Mouse (Mus musculus): ENCODE data around the gene Atp5f1. TPM values are rescaled to one million over a fixed set of nuclear protein-coding genes. Genes with fewer than 3 reads are reported as not detected.
"Not testable (repeated sequence)": the region's sequence is repeated elsewhere in the genome, so short reads cannot be mapped to it uniquely, and the experiment has no call there.

Gene Atp5f1
- polyA plus RNA-seq, 1 experiment: 148 TPM

DNA sequence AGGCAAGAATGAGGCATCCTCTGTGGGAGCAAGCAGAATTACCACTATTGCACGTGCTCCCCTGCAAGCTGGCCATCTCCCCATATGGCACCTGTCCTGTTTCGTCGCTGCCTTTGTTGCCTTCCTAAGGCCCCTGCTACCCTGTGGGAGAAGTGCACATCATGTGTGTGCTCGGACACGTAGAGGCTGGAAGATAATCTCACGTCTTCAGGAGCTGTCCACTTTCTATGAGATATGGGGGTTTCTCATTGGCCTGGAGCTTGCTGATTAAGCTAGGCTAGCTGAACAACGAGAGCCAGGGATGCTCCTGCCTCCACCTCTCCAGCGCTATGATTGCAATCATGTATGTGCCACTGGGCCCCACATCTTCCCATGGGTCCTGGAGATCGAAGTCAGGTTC is 35.3 kb downstream of the Atp5f1 start:
- 97% methylated on average over 9 of the region's 9 CpGs for WGBS
- DNase-seq: no peak
- H3K4me1 ChIP-seq (replicated peaks; ENCODE audit: control insufficient read depth, insufficient read depth, low read length): peaks cover 3% of the 10 kb centered on the region
- TF ChIP-seq POLR2A (IDR thresholded peaks at IDR 0.05; ENCODE audit: control insufficient read depth, extremely low read depth, insufficient read depth, low read length, poor library complexity): no peak
- TF ChIP-seq CTCF (IDR thresholded peaks at IDR 0.05; ENCODE audit: borderline replicate concordance, control insufficient read depth, extremely low read depth, insufficient read depth, low read length, poor library complexity): no peak
- H3K36me3 ChIP-seq (ENCODE audit: control insufficient read depth, insufficient read depth, low read length): no peaks in the 10 kb centered on the region
- no peak overlapping the region for H3K4me3 ChIP-seq (ENCODE audit: control insufficient read depth, insufficient read depth, low read length)
- no peak overlapping the region for H3K27ac ChIP-seq (ENCODE audit: control insufficient read depth, insufficient read depth, low read length)
- no peaks in the 10 kb centered on the region for H3K27me3 ChIP-seq (ENCODE audit: control insufficient read depth, insufficient read depth, low read length)

- peaks cover 2% of the 10 kb centered on the region; the same call in 1 of the 2 replicates for H3K4me1 ChIP-seq (replicated peaks; ENCODE audit: control insufficient read depth, insufficient read depth, low read length)
- TF ChIP-seq CTCF (IDR thresholded peaks at IDR 0.05; ENCODE audit: borderline replicate concordance, control insufficient read depth, extremely low read depth, insufficient read depth, low read length, poor library complexity) (no peak), POLR2A (IDR thresholded peaks at IDR 0.05; ENCODE audit: control insufficient read depth, extremely low read depth, insufficient read depth, low read length, poor library complexity) (no peak)
These were observed 37.9 kb downstream of the Atp5f1 start for GRCm38 (mm10) chr3:105921959-105922358.

GRCm38 (mm10) chr3:105920743-105921142 is 39.2 kb downstream of the Atp5f1 start:
- DNase-seq; H3K36me3 ChIP-seq (ENCODE audit: control insufficient read depth, insufficient read depth, low read length); H3K27ac ChIP-seq (ENCODE audit: control insufficient read depth, insufficient read depth, low read length); H3K4me1 ChIP-seq (replicated peaks; ENCODE audit: control insufficient read depth, insufficient read depth, low read length); H3K27me3 ChIP-seq (ENCODE audit: control insufficient read depth, insufficient read depth, low read length); H3K4me3 ChIP-seq (ENCODE audit: control insufficient read depth, insufficient read depth, low read length): not testable (repeated sequence)

More at GRCm38 (mm10) chr3:105921959-105922358, 37.9 kb downstream of the Atp5f1 start:
- Histone ChIP-seq H3K4me3 (ENCODE audit: control insufficient read depth, insufficient read depth, low read length) (no peak overlapping the region), H3K27ac (ENCODE audit: control insufficient read depth, insufficient read depth, low read length) (no peak overlapping the region), H3K27me3 (ENCODE audit: control insufficient read depth, insufficient read depth, low read length) (no peaks in the 10 kb centered on the region), H3K36me3 (ENCODE audit: control insufficient read depth, insufficient read depth, low read length) (no peaks in the 10 kb centered on the region)
- DNase-seq: no peak
- WGBS: 78% methylated on average over 2 of the region's 2 CpGs

DNA sequence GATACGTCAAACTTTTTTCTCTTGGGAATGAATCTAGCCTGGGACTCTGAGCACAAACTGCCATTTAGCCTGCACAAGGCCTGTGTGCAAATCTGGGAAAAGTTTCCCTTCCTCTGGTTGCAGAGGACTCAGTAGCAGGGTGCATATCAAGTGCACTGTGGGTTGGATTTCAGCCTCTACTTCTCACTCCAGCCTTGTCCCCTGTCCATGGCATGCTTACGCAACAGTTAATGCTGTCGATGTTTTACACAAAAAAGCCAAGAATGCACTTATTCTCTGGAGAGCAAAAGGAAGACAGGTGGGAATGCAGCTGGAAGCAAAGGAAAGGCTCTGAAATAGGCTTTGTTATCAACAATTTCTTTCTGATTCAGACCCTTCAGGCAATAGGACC is 41.5 kb downstream of the Atp5f1 start:
- WGBS: 63% methylated on average over 3 of the region's 3 CpGs

DNA sequence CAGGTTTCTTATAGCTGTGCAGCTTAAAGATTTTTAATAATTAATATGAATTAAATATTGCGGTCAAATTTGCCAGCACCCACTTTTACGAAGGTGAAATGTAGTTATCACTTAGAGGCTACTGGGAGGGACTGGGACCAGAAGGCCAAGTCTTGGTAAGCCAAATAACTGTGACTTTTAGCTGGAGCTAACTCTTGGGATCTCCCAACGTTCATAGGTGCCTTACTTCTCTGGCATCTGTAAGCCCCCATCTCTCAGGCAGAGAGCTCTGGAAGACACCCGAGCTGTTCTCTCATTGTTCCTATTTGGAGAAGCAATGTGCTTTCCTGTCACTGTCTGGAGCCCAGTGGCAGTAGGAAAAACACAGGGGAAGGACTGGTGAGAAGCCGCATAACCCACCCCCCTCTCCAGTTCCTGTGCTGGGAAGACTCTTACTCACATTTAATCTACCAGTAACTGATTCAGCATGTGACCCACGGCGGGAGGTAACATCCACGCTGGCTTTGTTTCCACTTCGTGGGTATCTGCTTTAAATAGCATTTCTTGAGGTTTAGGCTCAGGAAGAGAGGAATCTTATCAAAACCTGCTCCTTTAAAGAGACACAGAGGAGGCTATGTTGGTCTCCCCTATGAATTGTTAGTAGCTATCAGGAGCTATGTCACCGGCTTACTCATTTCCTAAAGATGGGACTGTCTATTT is 42.1 kb downstream of the Atp5f1 start:
- Histone ChIP-seq H3K4me1 (replicated peaks; ENCODE audit: control insufficient read depth, insufficient read depth, low read length) (peaks cover 4% of the 10 kb centered on the region), H3K36me3 (ENCODE audit: control insufficient read depth, insufficient read depth, low read length) (no peaks in the 10 kb centered on the region), H3K4me3 (ENCODE audit: control insufficient read depth, insufficient read depth, low read length) (no peak overlapping the region), H3K27ac (ENCODE audit: control insufficient read depth, insufficient read depth, low read length) (no peak overlapping the region), H3K27me3 (ENCODE audit: control insufficient read depth, insufficient read depth, low read length) (no peaks in the 10 kb centered on the region)
- TF ChIP-seq POLR2A (IDR thresholded peaks at IDR 0.05; ENCODE audit: control insufficient read depth, extremely low read depth, insufficient read depth, low read length, poor library complexity) (no peak), CTCF (IDR thresholded peaks at IDR 0.05; ENCODE audit: borderline replicate concordance, control insufficient read depth, extremely low read depth, insufficient read depth, low read length, poor library complexity) (no peak)
- 37% methylated on average over 10 of the region's 10 CpGs for WGBS
- no peak for DNase-seq

More for the DNA sequence above, 41.5 kb downstream of the Atp5f1 start:
- H3K4me1 ChIP-seq (replicated peaks; ENCODE audit: control insufficient read depth, insufficient read depth, low read length): peaks cover 4% of the 10 kb centered on the region
- no peaks in the 10 kb centered on the region for H3K36me3 ChIP-seq (ENCODE audit: control insufficient read depth, insufficient read depth, low read length)
- H3K27me3 ChIP-seq (ENCODE audit: control insufficient read depth, insufficient read depth, low read length): no peaks in the 10 kb centered on the region
- no peak overlapping the region for H3K4me3 ChIP-seq (ENCODE audit: control insufficient read depth, insufficient read depth, low read length)
- TF ChIP-seq POLR2A (IDR thresholded peaks at IDR 0.05; ENCODE audit: control insufficient read depth, extremely low read depth, insufficient read depth, low read length, poor library complexity): no peak
- no peak for TF ChIP-seq CTCF (IDR thresholded peaks at IDR 0.05; ENCODE audit: borderline replicate concordance, control insufficient read depth, extremely low read depth, insufficient read depth, low read length, poor library complexity)
- H3K27ac ChIP-seq (ENCODE audit: control insufficient read depth, insufficient read depth, low read length): no peak overlapping the region
- no peak for DNase-seq

DNA sequence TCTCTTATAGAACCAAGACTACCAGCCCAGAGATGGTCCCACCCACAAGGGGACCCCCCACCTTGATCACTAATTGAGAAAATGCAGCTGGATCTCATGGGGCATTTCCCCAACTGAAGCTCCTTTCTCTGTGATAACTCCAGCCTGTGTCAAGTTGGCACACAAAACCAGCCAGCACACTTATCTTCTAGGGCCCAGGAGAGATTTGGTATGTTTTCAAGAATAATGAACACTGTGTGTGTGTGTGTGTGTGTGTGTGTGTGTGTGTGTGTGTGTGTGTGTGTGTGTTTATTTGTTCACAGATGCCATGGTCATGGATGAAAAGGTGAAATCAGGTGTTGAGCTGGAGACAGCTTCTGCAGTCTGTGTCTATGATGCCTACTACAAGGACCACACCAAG is 43.4 kb downstream of the Atp5f1 start:
- H3K4me1 ChIP-seq (replicated peaks; ENCODE audit: control insufficient read depth, insufficient read depth, low read length); H3K27me3 ChIP-seq (ENCODE audit: control insufficient read depth, insufficient read depth, low read length); H3K36me3 ChIP-seq (ENCODE audit: control insufficient read depth, insufficient read depth, low read length); H3K4me3 ChIP-seq (ENCODE audit: control insufficient read depth, insufficient read depth, low read length); H3K27ac ChIP-seq (ENCODE audit: control insufficient read depth, insufficient read depth, low read length); DNase-seq: not testable (repeated sequence)

DNA sequence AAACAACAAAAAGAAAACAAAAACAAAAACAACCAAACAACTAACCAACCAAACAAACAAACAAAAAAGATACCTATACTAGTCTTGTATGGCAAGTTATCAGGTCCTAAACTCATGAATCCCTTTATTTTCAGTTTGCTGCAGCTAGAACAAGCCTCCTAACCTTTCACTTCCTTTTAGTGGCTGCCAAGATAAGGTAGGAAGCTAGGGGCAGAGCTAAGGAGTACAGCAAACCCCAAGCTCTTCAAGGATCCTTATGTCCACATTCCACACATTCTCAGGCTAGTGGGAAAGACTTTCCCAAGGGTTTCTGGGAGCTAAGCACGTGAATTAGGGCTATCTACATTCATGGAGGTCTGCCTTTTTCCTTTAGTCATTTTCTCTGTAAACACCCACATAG is 44.6 kb downstream of the Atp5f1 start:
- TF ChIP-seq CTCF (IDR thresholded peaks at IDR 0.05; ENCODE audit: borderline replicate concordance, control insufficient read depth, extremely low read depth, insufficient read depth, low read length, poor library complexity): no peak
- TF ChIP-seq POLR2A (IDR thresholded peaks at IDR 0.05; ENCODE audit: control insufficient read depth, extremely low read depth, insufficient read depth, low read length, poor library complexity): no peak
- H3K4me3 ChIP-seq (ENCODE audit: control insufficient read depth, insufficient read depth, low read length): no peak overlapping the region
- H3K36me3 ChIP-seq (ENCODE audit: control insufficient read depth, insufficient read depth, low read length): no peaks in the 10 kb centered on the region
- no peak for DNase-seq
- peaks cover 14% of the 10 kb centered on the region for H3K4me1 ChIP-seq (replicated peaks; ENCODE audit: control insufficient read depth, insufficient read depth, low read length)
- 74% methylated on average over 1 of the region's 1 CpGs for WGBS
- no peaks in the 10 kb centered on the region for H3K27me3 ChIP-seq (ENCODE audit: control insufficient read depth, insufficient read depth, low read length)
- H3K27ac ChIP-seq (ENCODE audit: control insufficient read depth, insufficient read depth, low read length): no peak overlapping the region
